Mouse (Mus musculus): Measurements from ENCODE around the gene Ntng1.

DNA sequence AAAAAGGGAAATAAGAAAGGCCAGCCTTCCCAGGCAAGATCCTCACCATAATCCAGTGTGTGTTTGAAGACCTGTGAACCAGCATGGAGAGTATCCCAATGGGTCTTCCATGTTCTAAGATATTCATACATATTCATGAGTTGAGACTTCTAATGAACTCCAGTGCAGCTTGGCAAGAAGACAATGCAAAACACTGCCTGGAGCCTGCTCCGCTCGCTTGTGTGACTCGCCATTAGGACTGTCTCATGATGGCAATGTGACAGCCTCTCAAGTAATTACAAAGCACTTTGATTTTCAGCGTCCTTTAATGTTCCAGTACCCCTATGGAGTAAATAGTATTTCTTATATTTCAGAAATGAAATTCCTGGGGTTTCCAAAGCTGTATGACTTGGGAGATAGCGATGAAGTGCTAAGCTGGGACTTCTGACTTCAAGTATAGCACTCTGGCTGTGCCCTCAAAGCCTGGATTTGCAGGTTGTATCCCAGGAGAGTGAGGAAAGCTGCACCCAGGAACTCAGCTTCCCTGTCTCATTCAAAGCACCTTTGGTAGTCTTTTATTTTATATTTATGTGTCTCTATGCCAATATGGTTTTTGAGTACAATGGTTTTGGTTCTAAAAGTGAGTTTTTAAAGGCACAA lies 412.1 kb downstream of the Ntng1 start:
- TF ChIP-seq CTCF (IDR thresholded peaks at IDR 0.05; ENCODE audit: low read depth, low read length): no peak
- TF ChIP-seq EP300 (IDR thresholded peaks at IDR 0.05; ENCODE audit: insufficient read depth, low read depth, low read length): no peak
- TF ChIP-seq POLR2A (IDR thresholded peaks at IDR 0.05; ENCODE audit: insufficient read depth, low read length): no peak
